Mouse (Mus musculus): ENCODE results near the gene Dgka.

DNA sequence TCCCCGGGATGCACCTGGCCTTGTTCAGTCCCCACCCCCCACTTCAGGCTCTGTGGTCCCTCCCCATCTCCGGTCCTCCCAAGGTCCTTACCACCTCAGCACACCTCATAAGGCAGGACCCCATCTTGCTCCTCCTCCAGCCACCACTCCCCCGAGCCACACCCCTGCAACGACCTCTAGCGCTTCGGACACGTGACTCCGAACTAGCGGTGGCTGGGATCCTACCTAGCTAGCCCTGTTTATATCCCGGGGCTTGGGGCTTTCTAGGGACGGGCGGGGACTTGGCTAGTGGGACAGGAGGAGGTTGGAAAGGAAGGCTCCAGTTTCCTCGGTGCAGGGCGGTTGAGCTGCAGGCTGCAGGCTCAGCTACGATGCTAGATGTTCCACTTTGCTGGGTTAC, 7.2 kb downstream of the Dgka start:
- no peak for TF ChIP-seq EP300 (optimal IDR thresholded peaks at IDR 0.05)
- TF ChIP-seq CTCF (IDR thresholded peaks at IDR 0.05; ENCODE audit: low read depth) = no peak
